Mouse (Mus musculus) brown adipose tissue, adult 24 weeks (tissue): ENCODE data around the gene Gls2. TPM values are rescaled to one million over a fixed set of nuclear protein-coding genes. Genes with fewer than 3 reads are reported as not detected.
"Not testable (repeated sequence)": the region's sequence is repeated elsewhere in the genome, so short reads cannot be mapped to it uniquely, and the experiment has no call there.

Source experiments
- H3K27ac ChIP-seq: fragments of 200-500 bp; replicated peaks from 2 replicates; pipeline ENCODE4 v1.5.1; 2012; ENCODE audit warnings: low read depth, mild to moderate bottlenecking, low read length
- H3K4me1 ChIP-seq: fragments of 200-500 bp; 2 replicates; pipeline ENCODE4 v1.6.1; 2012; ENCODE audit warnings: low read length, mixed read lengths; ENCODE audit not compliant: control insufficient read depth, insufficient read depth, insufficient read length
- H3K4me3 ChIP-seq: fragments of 200-500 bp; 2 replicates; pipeline ENCODE4 v1.5.1; 2012; ENCODE audit warnings: low read depth, mild to moderate bottlenecking, low read length, moderate library complexity; ENCODE audit not compliant: insufficient read depth
- polyA plus RNA-seq: library from polyadenylated mRNA; stranded (reverse); fragments of >200 nt; gene quantifications from 2 replicates; pipeline ENCODE4 v1.2.4, GENCODE M21; 2012; ENCODE audit not compliant: missing spikeins, insufficient read depth, insufficient read length

Gene Gls2
- polyA plus RNA-seq, 1 experiment, result 0.87 TPM

- H3K27ac ChIP-seq, result no peak overlapping the region
- H3K4me1 ChIP-seq, result no peaks in the 10 kb centered on the region; the same call in 1 of the 2 replicates
- no peak overlapping the region for H3K4me3 ChIP-seq
Measured at GRCm38 (mm10) chr10:128185959-128186358, 8.3 kb upstream of the Gls2 start.

GRCm38 (mm10) chr10:128187181-128187605, 7.1 kb upstream of the Gls2 start:
- no peak overlapping the region for H3K27ac ChIP-seq
- no peak overlapping the region for H3K4me3 ChIP-seq
- H3K4me1 ChIP-seq, result no peaks in the 10 kb centered on the region; the same call in 1 of the 2 replicates

GRCm38 (mm10) chr10:128188242-128188877, 5.9 kb upstream of the Gls2 start:
- Histone ChIP-seq H3K4me3 (no peak overlapping the region), H3K27ac (no peak overlapping the region), H3K4me1 (no peaks in the 10 kb centered on the region)

DNA sequence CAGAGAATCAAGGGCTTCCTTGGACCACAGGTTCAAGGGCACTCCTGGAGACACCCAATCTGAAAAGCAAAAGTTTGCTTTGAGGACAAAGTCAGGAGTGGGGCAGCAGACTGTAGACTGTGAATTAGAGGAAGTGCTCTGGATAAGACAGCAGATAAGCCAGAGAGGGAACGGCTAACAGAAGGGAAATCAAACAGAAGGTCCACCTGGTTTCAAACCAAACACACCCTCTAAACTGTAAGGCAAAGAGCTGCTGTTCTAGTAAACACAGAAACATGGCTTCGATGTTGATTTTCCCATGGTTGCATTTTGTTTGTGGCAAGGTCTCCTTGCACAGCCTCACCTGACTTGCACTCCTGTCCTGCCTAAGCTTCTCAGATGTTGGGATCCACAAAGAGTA, 2.8 kb upstream of the Gls2 start:
- H3K4me1 ChIP-seq, result no peaks in the 10 kb centered on the region
- no peak overlapping the region for H3K27ac ChIP-seq
- H3K4me3 ChIP-seq, result no peak overlapping the region

GRCm38 (mm10) chr10:128192030-128192766, 2.1 kb upstream of the Gls2 start:
- H3K4me1 ChIP-seq, H3K27ac ChIP-seq, H3K4me3 ChIP-seq: not testable (repeated sequence)

GRCm38 (mm10) chr10:128193113-128193512, 1.1 kb upstream of the Gls2 start:
- Histone ChIP-seq H3K27ac (no peak overlapping the region), H3K4me3 (no peak overlapping the region), H3K4me1 (no peaks in the 10 kb centered on the region)

- no peaks in the 10 kb centered on the region for H3K4me1 ChIP-seq
- no peak overlapping the region for H3K27ac ChIP-seq
- peak overlapping the region; percentile 65 for H3K4me3 ChIP-seq
Measured at GRCm38 (mm10) chr10:128194551-128195461, 549 bp downstream of the Gls2 start.

DNA sequence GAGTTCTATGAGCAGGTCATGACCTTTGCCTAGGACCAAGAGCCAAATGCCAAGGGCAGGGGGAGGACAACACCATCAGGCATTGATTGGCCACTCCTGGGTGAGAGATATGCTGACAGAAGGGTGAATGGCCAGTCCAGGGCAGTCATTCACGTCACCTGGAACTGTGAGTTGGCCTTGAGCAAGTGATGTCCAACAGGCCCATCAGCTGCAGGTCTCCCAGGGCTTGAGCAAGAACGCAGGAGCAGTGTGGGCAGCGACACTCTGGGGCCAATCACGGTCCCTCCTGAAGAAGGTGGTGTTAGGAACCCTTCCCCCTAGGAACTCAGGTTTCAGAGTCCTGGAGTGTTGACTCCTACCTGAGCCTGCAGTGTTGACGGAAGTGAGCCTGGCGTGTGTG, 7.6 kb downstream of the Gls2 start:
- no peak overlapping the region for H3K27ac ChIP-seq
- H3K4me3 ChIP-seq, result no peak overlapping the region
- H3K4me1 ChIP-seq, result no peaks in the 10 kb centered on the region

- Histone ChIP-seq H3K4me3 (no peak overlapping the region), H3K27ac (no peak overlapping the region), H3K4me1 (no peaks in the 10 kb centered on the region)
Measured at GRCm38 (mm10) chr10:128204941-128205340, 10.7 kb downstream of the Gls2 start.

- no peak overlapping the region for H3K27ac ChIP-seq
- no peak overlapping the region for H3K4me3 ChIP-seq
- no peaks in the 10 kb centered on the region for H3K4me1 ChIP-seq
Measured at GRCm38 (mm10) chr10:128208326-128208725, 14.1 kb downstream of the Gls2 start.

DNA sequence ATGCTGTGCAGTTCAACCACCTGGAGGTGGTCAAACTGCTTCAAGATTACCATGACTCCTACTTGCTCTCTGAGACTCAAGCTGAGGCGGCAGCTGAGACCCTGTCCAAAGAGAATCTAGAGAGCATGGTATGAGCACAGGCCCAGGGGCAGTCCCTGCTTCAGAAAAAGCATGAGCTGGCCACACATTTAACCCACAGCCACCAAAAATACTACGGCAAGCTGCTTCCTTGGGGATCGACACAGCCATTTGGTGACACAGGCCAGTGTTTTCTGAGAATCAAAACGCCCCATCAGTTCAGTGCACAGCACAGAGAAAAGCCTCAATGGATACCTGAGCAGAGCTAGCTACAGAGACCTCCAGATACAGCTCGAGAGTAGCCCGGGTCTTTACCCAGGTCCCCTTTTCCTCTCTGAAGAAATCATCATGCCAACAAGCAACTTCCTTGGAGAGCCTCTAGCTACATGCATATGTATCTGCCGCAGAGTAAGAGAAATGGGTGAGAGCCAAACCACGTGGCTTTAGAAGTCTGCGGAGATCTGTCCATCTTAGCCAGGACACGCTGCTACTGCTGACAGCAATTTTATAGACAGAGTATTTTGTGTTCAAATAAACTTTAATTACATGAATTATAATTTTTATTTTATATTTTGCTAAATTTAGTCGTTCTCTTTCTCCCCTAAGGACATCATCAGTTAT, 15.2 kb downstream of the Gls2 start:
- no peak overlapping the region for H3K4me3 ChIP-seq
- no peak overlapping the region for H3K27ac ChIP-seq
- no peaks in the 10 kb centered on the region for H3K4me1 ChIP-seq

DNA sequence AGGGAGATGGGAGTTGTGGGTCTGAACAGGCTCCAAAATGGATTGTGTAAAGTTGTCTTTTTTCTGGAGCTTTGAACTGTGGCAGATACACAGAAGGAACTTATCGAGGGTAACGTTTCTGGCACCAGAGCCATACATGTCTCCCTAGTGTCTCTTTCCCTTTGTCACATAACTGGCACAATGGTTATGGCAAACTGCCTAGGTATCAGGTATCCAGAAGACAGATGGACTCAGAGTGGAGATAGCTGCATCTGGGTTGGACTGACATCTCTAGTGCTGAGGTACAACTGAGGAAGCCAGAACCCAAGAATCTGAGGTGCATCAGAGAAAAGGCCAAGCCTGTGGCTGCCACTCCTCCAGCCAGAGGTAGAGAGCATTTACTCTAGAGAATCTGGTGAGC, 15.9 kb downstream of the Gls2 start:
- Histone ChIP-seq H3K4me1 (no peaks in the 10 kb centered on the region), H3K27ac (no peak overlapping the region), H3K4me3 (no peak overlapping the region)

- Histone ChIP-seq H3K4me1 (no peaks in the 10 kb centered on the region), H3K27ac (peak overlapping the region; percentile 59), H3K4me3 (peak overlapping the region; percentile 83)
Measured at GRCm38 (mm10) chr10:128210954-128211353, 16.7 kb downstream of the Gls2 start.

- Histone ChIP-seq H3K4me1 (no peaks in the 10 kb centered on the region), H3K4me3 (peak within 1 kb of the TSS; percentile 83), H3K27ac (peak within 1 kb of the TSS; percentile 59)
Measured at GRCm38 (mm10) chr10:128211390-128212108, 17.3 kb downstream of the Gls2 start, which contains the start of gene Spryd4. TSS of gene Spryd4 (minus strand) at chr10:128211807.
